Mouse (Mus musculus) liver, embryonic 15.5 days (tissue): ENCODE measurements around the gene Sh3bp5. TPM values are rescaled to one million over a fixed set of nuclear protein-coding genes. Genes with fewer than 3 reads are reported as not detected.
"Not testable (repeated sequence)": the region's sequence is repeated elsewhere in the genome, so short reads cannot be mapped to it uniquely, and the experiment has no call there.

Experiments
- ATAC-seq: fragments of 200-750 bp; cut with Nextera tagmentation; 2 replicates; pipeline ENCODE4 v1.8.0; 2017; ENCODE audit warnings: moderate number of reproducible peaks, mild to moderate bottlenecking, moderate library complexity; ENCODE audit not compliant: insufficient read depth
- H3K27ac ChIP-seq: fragments of 300-500 bp; sonication (generic); replicated peaks from 2 replicates; pipeline ENCODE4 v1.5.1; 2015; ENCODE audit warnings: mild to moderate bottlenecking, inconsistent platforms
- H3K27me3 ChIP-seq: fragments of 300-500 bp; sonication (generic); 2 replicates; pipeline ENCODE4 v1.6.1; 2015; ENCODE audit warnings: mild to moderate bottlenecking, inconsistent platforms
- H3K36me3 ChIP-seq: fragments of 300-500 bp; sonication (generic); replicated peaks from 2 replicates; pipeline ENCODE4 v1.6.1; 2015; ENCODE audit warnings: moderate library complexity, mild to moderate bottlenecking, inconsistent platforms
- H3K4me1 ChIP-seq: fragments of 300-500 bp; sonication (generic); replicated peaks from 2 replicates; pipeline ENCODE4 v1.6.1; 2015; ENCODE audit warnings: inconsistent platforms
- H3K4me2 ChIP-seq: fragments of 300-500 bp; sonication (generic); 2 replicates; pipeline ENCODE4 v1.6.1; 2015; ENCODE audit warnings: moderate library complexity, mild to moderate bottlenecking, inconsistent platforms
- H3K4me3 ChIP-seq: fragments of 300-500 bp; sonication (generic); replicated peaks from 2 replicates; pipeline ENCODE4 v1.5.1; 2015; ENCODE audit warnings: mild to moderate bottlenecking, inconsistent platforms
- H3K9ac ChIP-seq: fragments of 300-500 bp; sonication (generic); 2 replicates; pipeline ENCODE4 v1.6.1; 2015; ENCODE audit warnings: moderate library complexity, mild to moderate bottlenecking, inconsistent platforms
- H3K9me3 ChIP-seq: fragments of 300-500 bp; sonication (generic); replicated peaks from 2 replicates; pipeline ENCODE4 v1.6.1; 2016; ENCODE audit warnings: inconsistent platforms
- WGBS: fragments of 180-500 bp; shearing (Covaris S2); methylation state at CpG from one replicate; pipeline ENCODE4 v1.1.7; 2015; ENCODE audit warnings: mixed read lengths; ENCODE audit not compliant: insufficient replicate concordance; 5-methylcytosine and 5-hydroxymethylcytosine counted together
- polyA plus RNA-seq: library from polyadenylated mRNA; unstranded; fragments of >200 nt; fragmentation: Nextera tagmentation; extraction: Ambion mirVana; gene quantifications from 2 replicates; pipeline ENCODE4 v1.2.1, GENCODE M21; 2015

Sh3bp5 gene
- polyA plus RNA-seq, 1 experiment from 2014 or later, result 16.9 TPM

GRCm38 (mm10) chr14:31453946-31454345 lies 18.1 kb upstream of the Sh3bp5 start:
- 68% methylated on average over 12 of the region's 12 CpGs for WGBS
- not testable (repeated sequence) for H3K4me3 ChIP-seq, H3K27ac ChIP-seq, H3K9me3 ChIP-seq, H3K36me3 ChIP-seq, H3K27me3 ChIP-seq, H3K9ac ChIP-seq, H3K4me2 ChIP-seq, H3K4me1 ChIP-seq, ATAC-seq

- no peak overlapping the region for H3K4me3 ChIP-seq
- ATAC-seq, result no peak
- 59% methylated on average over 5 of the region's 5 CpGs for WGBS
Measured at GRCm38 (mm10) chr14:31448994-31449393, 13.1 kb upstream of the Sh3bp5 start.

GRCm38 (mm10) chr14:31443616-31444015 lies 7.7 kb upstream of the Sh3bp5 start:
- H3K27ac ChIP-seq, result no peak overlapping the region
- no peak overlapping the region for H3K4me2 ChIP-seq
- H3K9me3 ChIP-seq, result no peaks in the 10 kb centered on the region
- no peaks in the 10 kb centered on the region for H3K36me3 ChIP-seq
- no peak overlapping the region for H3K9ac ChIP-seq
- ATAC-seq, result no peak
- 65% methylated on average over 6 of the region's 6 CpGs for WGBS
- H3K27me3 ChIP-seq, result no peaks in the 10 kb centered on the region
- H3K4me1 ChIP-seq, result 0 out of 2 replicates have a peak, but pooled peaks cover 3% of the 10 kb centered on the region
- H3K4me3 ChIP-seq, result no peak overlapping the region

More at GRCm38 (mm10) chr14:31448994-31449393, 13.1 kb upstream of the Sh3bp5 start:
- Histone ChIP-seq H3K4me1 (no peaks in the 10 kb centered on the region), H3K9ac (no peak overlapping the region), H3K27me3 (no peaks in the 10 kb centered on the region), H3K27ac (no peak overlapping the region), H3K4me2 (no peak overlapping the region), H3K9me3 (no peaks in the 10 kb centered on the region), H3K36me3 (no peaks in the 10 kb centered on the region)

GRCm38 (mm10) chr14:31440725-31441124 lies 4.8 kb upstream of the Sh3bp5 start:
- Histone ChIP-seq H3K4me2 (no peak overlapping the region), H3K4me3 (no peak overlapping the region), H3K27me3 (peaks cover 27% of the 10 kb centered on the region), H3K4me1 (peaks cover 21% of the 10 kb centered on the region), H3K27ac (no peak overlapping the region), H3K9ac (no peak overlapping the region), H3K9me3 (no peaks in the 10 kb centered on the region), H3K36me3 (no peaks in the 10 kb centered on the region)
- 42% methylated on average over 6 of the region's 6 CpGs for WGBS
- ATAC-seq, result no peak

- H3K4me3 ChIP-seq, result no peak overlapping the region
- H3K36me3 ChIP-seq, result no peaks in the 10 kb centered on the region
- no peak for ATAC-seq
- WGBS, result 39% methylated on average over 3 of the region's 3 CpGs
- no peak overlapping the region for H3K9ac ChIP-seq
- no peaks in the 10 kb centered on the region for H3K9me3 ChIP-seq
- H3K27me3 ChIP-seq, result peaks cover 32% of the 10 kb centered on the region
- peaks cover 26% of the 10 kb centered on the region for H3K4me1 ChIP-seq
- H3K4me2 ChIP-seq, result no peak overlapping the region
- H3K27ac ChIP-seq, result no peak overlapping the region
Measured at GRCm38 (mm10) chr14:31440230-31440629, 4.4 kb upstream of the Sh3bp5 start.

GRCm38 (mm10) chr14:31439279-31439678 lies 3.4 kb upstream of the Sh3bp5 start:
- Histone ChIP-seq H3K36me3 (no peaks in the 10 kb centered on the region), H3K27me3 (peaks cover 42% of the 10 kb centered on the region), H3K4me2 (no peak overlapping the region), H3K4me1 (peaks cover 28% of the 10 kb centered on the region), H3K9ac (no peak overlapping the region), H3K9me3 (no peaks in the 10 kb centered on the region), H3K27ac (no peak overlapping the region), H3K4me3 (no peak overlapping the region)
- ATAC-seq, result no peak
- WGBS, result 65% methylated on average over 11 of the region's 11 CpGs

- no peak overlapping the region for H3K9ac ChIP-seq
- peaks cover 35% of the 10 kb centered on the region for H3K4me1 ChIP-seq
- H3K9me3 ChIP-seq, result no peaks in the 10 kb centered on the region
- no peak overlapping the region for H3K4me2 ChIP-seq
- H3K27ac ChIP-seq, result no peak overlapping the region
- H3K36me3 ChIP-seq, result no peaks in the 10 kb centered on the region
- peaks cover 55% of the 10 kb centered on the region for H3K27me3 ChIP-seq
- no peak overlapping the region for H3K4me3 ChIP-seq
- WGBS, result 52% methylated on average over 8 of the region's 8 CpGs
- ATAC-seq, result no peak
Measured at GRCm38 (mm10) chr14:31437826-31438529, 2.1 kb upstream of the Sh3bp5 start.

- H3K27ac ChIP-seq, result peak overlapping the region; percentile 72
- H3K36me3 ChIP-seq, result no peaks in the 10 kb centered on the region
- peaks cover 55% of the 10 kb centered on the region for H3K4me1 ChIP-seq
- 4% methylated on average over 53 of the region's 53 CpGs for WGBS
- peak overlapping the region; percentile 63 for H3K9ac ChIP-seq
- H3K27me3 ChIP-seq, result peaks cover 55% of the 10 kb centered on the region
- H3K4me3 ChIP-seq, result peak overlapping the region; percentile 66
- ATAC-seq, result peak; percentile 19
- H3K4me2 ChIP-seq, result peak overlapping the region; percentile 77
- H3K9me3 ChIP-seq, result no peaks in the 10 kb centered on the region
Measured at GRCm38 (mm10) chr14:31435018-31435915, 611 bp downstream of the Sh3bp5 start.

GRCm38 (mm10) chr14:31434426-31434825 lies 1.5 kb downstream of the Sh3bp5 start:
- ATAC-seq, result no peak
- Histone ChIP-seq H3K36me3 (no peaks in the 10 kb centered on the region), H3K9me3 (no peaks in the 10 kb centered on the region), H3K4me2 (peak overlapping the region; percentile 77), H3K27ac (peak overlapping the region; percentile 65), H3K4me1 (peaks cover 57% of the 10 kb centered on the region), H3K9ac (no peak overlapping the region), H3K27me3 (peaks cover 55% of the 10 kb centered on the region), H3K4me3 (peak overlapping the region; percentile 66)
- WGBS, result 54% methylated on average over 5 of the region's 5 CpGs

GRCm38 (mm10) chr14:31433851-31434360 lies 2.0 kb downstream of the Sh3bp5 start:
- Histone ChIP-seq H3K27ac (peak overlapping the region; percentile 65), H3K9me3 (no peaks in the 10 kb centered on the region), H3K36me3 (no peaks in the 10 kb centered on the region), H3K4me2 (peak overlapping the region; percentile 77), H3K4me1 (peaks cover 63% of the 10 kb centered on the region), H3K9ac (no peak overlapping the region), H3K4me3 (peak overlapping the region; percentile 66), H3K27me3 (peaks cover 55% of the 10 kb centered on the region)
- ATAC-seq, result peak; percentile 55
- 57% methylated on average over 7 of the region's 7 CpGs for WGBS

- Histone ChIP-seq H3K4me3 (0 out of 2 replicates have a peak overlapping the region, but pooled peaks have one; percentile 6), H3K27ac (peak overlapping the region; percentile 65), H3K9me3 (no peaks in the 10 kb centered on the region), H3K36me3 (no peaks in the 10 kb centered on the region), H3K27me3 (peaks cover 52% of the 10 kb centered on the region), H3K4me2 (peak overlapping the region; percentile 77; the same call in 1 of the 2 replicates), H3K4me1 (peaks cover 67% of the 10 kb centered on the region), H3K9ac (0 out of 2 replicates have a peak overlapping the region, but pooled peaks have one; percentile 6)
- ATAC-seq, result no peak
- 42% methylated on average over 5 of the region's 5 CpGs for WGBS
Measured at GRCm38 (mm10) chr14:31433126-31433525, 2.8 kb downstream of the Sh3bp5 start.
